Mouse (Mus musculus): ENCODE measurements around the gene Glrb. TPM values are rescaled to one million over a fixed set of nuclear protein-coding genes. Genes with fewer than 3 reads are reported as not detected.

Glrb gene
- total and polyA plus RNA-seq, 2 experiments, result not detected

GRCm38 (mm10) chr3:80874690-80875353 lies 38.6 kb downstream of the Glrb start:
- H3K27ac ChIP-seq (replicated peaks; ENCODE audit: insufficient read depth, low read depth, low read length), result no peak overlapping the region
- H3K36me3 ChIP-seq (ENCODE audit: control insufficient read depth, insufficient read depth, low read length), result no peaks in the 10 kb centered on the region
- H3K4me1 ChIP-seq (ENCODE audit: control insufficient read depth, insufficient read depth, low read length), result no peaks in the 10 kb centered on the region
- no peak for DNase-seq (ENCODE audit: extremely low read depth, low read depth, low spot score)
- H3K9ac ChIP-seq (ENCODE audit: low read depth, low read length), result no peak overlapping the region
- no peak for TF ChIP-seq CTCF (IDR thresholded peaks at IDR 0.05; ENCODE audit: low read depth, low read length)
- no peak for TF ChIP-seq POLR2A (IDR thresholded peaks at IDR 0.05; ENCODE audit: extremely low read depth, insufficient read depth, low read length)
- WGBS, result 87% methylated on average over 7 of the region's 7 CpGs
- no peaks in the 10 kb centered on the region; the same call in 1 of the 2 replicates for H3K27me3 ChIP-seq (ENCODE audit: control insufficient read depth, insufficient read depth, low read length)
- no peaks in the 10 kb centered on the region for H3K79me2 ChIP-seq (ENCODE audit: control insufficient read depth, insufficient read depth, low read length)
- H3K4me3 ChIP-seq (ENCODE audit: insufficient read depth, low read depth, low read length), result no peak overlapping the region

GRCm38 (mm10) chr3:80874081-80874480 lies 39.4 kb downstream of the Glrb start:
- no peak for DNase-seq (ENCODE audit: extremely low read depth, low read depth, low spot score)
- no peak for TF ChIP-seq POLR2A (IDR thresholded peaks at IDR 0.05; ENCODE audit: extremely low read depth, insufficient read depth, low read length)
- TF ChIP-seq CTCF (IDR thresholded peaks at IDR 0.05; ENCODE audit: low read depth, low read length), result no peak
- H3K27me3 ChIP-seq (ENCODE audit: control insufficient read depth, insufficient read depth, low read length), result no peaks in the 10 kb centered on the region; the same call in 1 of the 2 replicates
- H3K79me2 ChIP-seq (ENCODE audit: control insufficient read depth, insufficient read depth, low read length), result no peaks in the 10 kb centered on the region
- H3K4me1 ChIP-seq (ENCODE audit: control insufficient read depth, insufficient read depth, low read length), result no peaks in the 10 kb centered on the region
- no peak overlapping the region for H3K4me3 ChIP-seq (ENCODE audit: insufficient read depth, low read depth, low read length)
- no peak overlapping the region for H3K9ac ChIP-seq (ENCODE audit: low read depth, low read length)
- H3K27ac ChIP-seq (replicated peaks; ENCODE audit: insufficient read depth, low read depth, low read length), result no peak overlapping the region
- 85% methylated on average over 5 of the region's 5 CpGs for WGBS
- no peaks in the 10 kb centered on the region for H3K36me3 ChIP-seq (ENCODE audit: control insufficient read depth, insufficient read depth, low read length)

GRCm38 (mm10) chr3:80871472-80872171 lies 41.8 kb downstream of the Glrb start:
- Histone ChIP-seq H3K27ac (replicated peaks; ENCODE audit: insufficient read depth, low read depth, low read length) (no peak overlapping the region), H3K4me3 (ENCODE audit: insufficient read depth, low read depth, low read length) (no peak overlapping the region), H3K36me3 (ENCODE audit: control insufficient read depth, insufficient read depth, low read length) (no peaks in the 10 kb centered on the region), H3K9ac (ENCODE audit: low read depth, low read length) (no peak overlapping the region), H3K4me1 (ENCODE audit: control insufficient read depth, insufficient read depth, low read length) (no peaks in the 10 kb centered on the region), H3K79me2 (ENCODE audit: control insufficient read depth, insufficient read depth, low read length) (no peaks in the 10 kb centered on the region), H3K27me3 (ENCODE audit: control insufficient read depth, insufficient read depth, low read length) (no peaks in the 10 kb centered on the region; the same call in 1 of the 2 replicates)
- WGBS, result 91% methylated on average over 1 of the region's 1 CpGs
- no peak for DNase-seq (ENCODE audit: extremely low read depth, low read depth, low spot score)
- TF ChIP-seq POLR2A (IDR thresholded peaks at IDR 0.05; ENCODE audit: extremely low read depth, insufficient read depth, low read length) (no peak), CTCF (IDR thresholded peaks at IDR 0.05; ENCODE audit: low read depth, low read length) (no peak)

GRCm38 (mm10) chr3:80867328-80867727 lies 46.1 kb downstream of the Glrb start:
- 66% methylated on average over 3 of the region's 3 CpGs for WGBS
- Histone ChIP-seq H3K79me2 (ENCODE audit: control insufficient read depth, insufficient read depth, low read length) (no peaks in the 10 kb centered on the region), H3K36me3 (ENCODE audit: control insufficient read depth, insufficient read depth, low read length) (no peaks in the 10 kb centered on the region), H3K4me3 (ENCODE audit: insufficient read depth, low read depth, low read length) (no peak overlapping the region), H3K9ac (ENCODE audit: low read depth, low read length) (no peak overlapping the region), H3K27me3 (ENCODE audit: control insufficient read depth, insufficient read depth, low read length) (no peaks in the 10 kb centered on the region), H3K27ac (replicated peaks; ENCODE audit: insufficient read depth, low read depth, low read length) (no peak overlapping the region), H3K4me1 (ENCODE audit: control insufficient read depth, insufficient read depth, low read length) (no peaks in the 10 kb centered on the region)
- DNase-seq (ENCODE audit: extremely low read depth, low read depth, low spot score), result no peak
- TF ChIP-seq CTCF (IDR thresholded peaks at IDR 0.05; ENCODE audit: low read depth, low read length), result no peak
- TF ChIP-seq POLR2A (IDR thresholded peaks at IDR 0.05; ENCODE audit: extremely low read depth, insufficient read depth, low read length), result no peak

- TF ChIP-seq POLR2A (IDR thresholded peaks at IDR 0.05; ENCODE audit: extremely low read depth, insufficient read depth, low read length) (no peak), CTCF (IDR thresholded peaks at IDR 0.05; ENCODE audit: low read depth, low read length) (no peak)
- no peak for DNase-seq (ENCODE audit: extremely low read depth, low read depth, low spot score)
- H3K36me3 ChIP-seq (ENCODE audit: control insufficient read depth, insufficient read depth, low read length), result no peaks in the 10 kb centered on the region
- no peak overlapping the region for H3K4me3 ChIP-seq (ENCODE audit: insufficient read depth, low read depth, low read length)
- H3K27ac ChIP-seq (replicated peaks; ENCODE audit: insufficient read depth, low read depth, low read length), result no peak overlapping the region
- 83% methylated on average over 3 of the region's 3 CpGs for WGBS
- H3K27me3 ChIP-seq (ENCODE audit: control insufficient read depth, insufficient read depth, low read length), result no peaks in the 10 kb centered on the region
- no peak overlapping the region for H3K9ac ChIP-seq (ENCODE audit: low read depth, low read length)
- H3K79me2 ChIP-seq (ENCODE audit: control insufficient read depth, insufficient read depth, low read length), result no peaks in the 10 kb centered on the region
- no peaks in the 10 kb centered on the region for H3K4me1 ChIP-seq (ENCODE audit: control insufficient read depth, insufficient read depth, low read length)
Measured at GRCm38 (mm10) chr3:80852912-80853507, 60.5 kb downstream of the Glrb start.

Measured in liver, adult 2 months (tissue).